Mouse (Mus musculus): ENCODE results near the gene Tmprss11g.

Tmprss11g gene

DNA sequence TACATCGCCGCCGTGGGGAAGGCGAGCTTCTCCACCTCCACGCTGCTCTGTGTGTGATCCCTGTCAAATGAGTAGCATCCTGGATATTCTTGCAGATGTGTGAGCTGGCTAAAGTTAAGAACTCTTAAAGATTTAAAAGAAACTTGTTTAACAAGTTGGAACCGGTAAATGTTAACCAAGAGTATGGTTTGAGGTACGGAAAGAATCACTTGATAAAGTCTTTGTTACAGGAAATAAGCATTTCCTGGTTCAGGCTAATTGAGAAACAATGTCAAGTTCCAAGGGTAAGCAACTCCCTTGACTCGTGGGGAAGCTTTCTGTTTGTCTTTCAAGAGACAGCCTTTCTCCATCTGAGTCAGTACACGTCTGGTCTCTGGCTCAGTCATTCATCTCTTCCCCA lies at the start of gene Tmprss11g:
Gene Tmprss11g (minus strand): TSS at position 101 of the 400 bp plus-strand sequence.
- no peak for DNase-seq (ENCODE audit: low read depth, low spot score)

DNA sequence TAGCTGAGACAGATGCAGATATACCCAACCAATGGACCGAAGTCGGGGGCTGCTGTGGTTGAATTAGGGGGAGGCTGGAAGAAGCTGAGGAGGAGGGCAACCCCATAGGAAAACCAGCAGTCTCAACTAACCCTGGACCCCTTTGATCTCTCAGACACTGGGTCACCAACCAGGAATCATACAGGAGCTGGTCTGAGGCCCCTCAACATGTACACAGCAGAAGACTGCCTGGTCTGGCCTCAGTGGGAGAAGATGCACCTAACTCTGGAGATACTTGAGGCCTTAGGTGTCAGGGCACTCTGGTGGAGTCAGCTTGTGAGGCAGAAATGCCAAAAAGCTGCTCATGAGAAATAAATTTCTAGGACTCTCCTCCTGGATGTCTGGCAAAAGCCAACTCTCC lies 28.3 kb upstream of the Tmprss11g start:
- DNase-seq (ENCODE audit: low read depth, low spot score): no peak

DNA sequence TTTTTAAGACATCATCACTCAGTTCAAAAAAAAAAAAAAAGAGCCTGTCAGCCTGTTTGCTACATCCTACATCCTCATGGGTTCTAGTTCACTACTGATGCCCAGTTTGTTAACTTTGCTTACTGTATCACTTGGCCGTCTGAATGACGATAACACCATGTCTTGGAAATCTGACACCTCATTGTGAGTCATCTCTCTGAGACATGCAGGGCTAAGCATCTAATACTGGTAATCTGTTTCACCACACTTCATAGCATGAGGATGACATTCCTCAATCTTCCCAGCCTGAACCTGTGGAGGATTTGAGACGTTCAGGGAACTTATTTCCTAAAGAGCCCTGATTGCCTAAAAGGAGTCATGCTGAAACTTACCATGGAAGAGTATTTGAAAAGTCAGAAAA lies 22.2 kb upstream of the Tmprss11g start:
- no peak for DNase-seq (ENCODE audit: low read depth, low spot score)

DNA sequence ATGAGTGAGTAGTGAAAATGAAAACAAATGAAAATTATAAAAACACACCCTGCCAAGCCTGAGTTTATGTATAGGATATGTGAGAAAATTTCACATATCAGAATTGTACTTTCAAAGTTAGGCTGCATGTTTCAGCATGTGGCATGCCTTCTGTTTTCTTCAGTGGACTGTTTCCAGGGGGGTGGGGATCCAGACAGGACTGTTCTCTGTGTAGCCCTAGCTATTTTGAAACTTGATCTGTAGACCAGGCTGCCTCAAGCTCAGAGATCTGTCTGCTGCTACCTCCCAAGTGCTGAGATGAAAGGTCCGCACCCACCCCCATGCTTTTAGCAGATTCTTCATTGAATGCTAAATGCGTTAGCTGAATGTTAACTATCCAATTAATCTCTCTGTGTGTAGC lies 10.3 kb upstream of the Tmprss11g start:
- no peak for DNase-seq (ENCODE audit: low read depth, low spot score)

DNA sequence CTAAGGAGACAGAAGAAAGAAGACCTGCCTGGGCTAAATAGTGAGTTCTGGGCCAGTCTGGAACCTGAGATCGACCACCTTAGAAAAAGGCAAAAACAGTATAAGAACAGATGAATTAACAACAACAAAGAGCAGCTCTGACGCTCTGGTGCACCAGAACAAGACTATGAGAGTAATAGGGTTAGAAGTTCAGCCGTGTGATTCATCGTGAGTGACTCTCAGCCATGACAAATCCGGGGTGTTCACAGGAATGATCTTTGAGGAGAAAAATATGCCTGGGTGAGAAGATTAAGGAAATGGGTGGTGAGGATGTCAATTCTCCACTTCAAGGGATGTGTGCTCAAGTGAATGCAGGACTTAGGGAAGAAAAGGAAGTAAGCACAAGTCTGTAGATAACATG lies 6.9 kb downstream of the Tmprss11g start:
- DNase-seq (ENCODE audit: low read depth, low spot score): no peak

DNA sequence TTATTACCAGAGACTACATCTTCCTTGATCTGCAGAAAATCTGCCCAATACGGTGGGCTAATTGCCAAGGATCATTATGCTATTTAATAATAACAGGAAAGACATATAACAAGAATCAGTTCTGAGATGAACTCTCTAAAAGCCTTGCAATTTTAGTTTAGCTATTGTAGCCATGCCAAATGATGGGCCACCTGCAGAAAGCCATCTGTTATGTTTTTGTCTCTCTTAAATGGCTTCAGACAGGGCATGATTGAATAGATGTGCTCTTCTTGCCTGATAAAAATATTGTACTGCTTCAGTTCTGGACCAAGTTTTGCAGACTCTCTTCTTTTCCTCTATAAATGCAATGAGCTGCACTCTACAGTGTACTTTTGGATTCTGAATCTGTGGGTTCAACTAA lies 24.9 kb downstream of the Tmprss11g start:
- no peak for DNase-seq (ENCODE audit: low read depth, low spot score)

DNA sequence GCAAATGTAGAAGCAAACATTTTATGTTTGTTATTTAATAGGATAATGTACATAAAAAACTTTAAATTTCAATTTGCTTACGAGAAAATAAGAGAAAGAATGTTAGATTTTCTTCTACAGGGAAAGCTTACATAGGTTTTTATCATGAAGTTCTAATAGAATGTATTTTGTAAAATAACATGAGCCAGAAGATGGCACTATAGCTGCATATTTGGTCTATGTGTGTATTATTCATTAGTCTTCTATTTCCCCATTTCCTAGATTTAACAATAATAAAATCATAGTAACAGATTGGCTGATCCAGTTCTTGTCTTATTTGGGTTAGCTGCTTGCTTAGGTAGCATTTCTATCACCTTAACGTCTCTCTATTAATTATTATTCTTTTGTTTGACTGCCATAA lies 35.8 kb downstream of the Tmprss11g start:
- DNase-seq (ENCODE audit: low read depth, low spot score): no peak

DNA sequence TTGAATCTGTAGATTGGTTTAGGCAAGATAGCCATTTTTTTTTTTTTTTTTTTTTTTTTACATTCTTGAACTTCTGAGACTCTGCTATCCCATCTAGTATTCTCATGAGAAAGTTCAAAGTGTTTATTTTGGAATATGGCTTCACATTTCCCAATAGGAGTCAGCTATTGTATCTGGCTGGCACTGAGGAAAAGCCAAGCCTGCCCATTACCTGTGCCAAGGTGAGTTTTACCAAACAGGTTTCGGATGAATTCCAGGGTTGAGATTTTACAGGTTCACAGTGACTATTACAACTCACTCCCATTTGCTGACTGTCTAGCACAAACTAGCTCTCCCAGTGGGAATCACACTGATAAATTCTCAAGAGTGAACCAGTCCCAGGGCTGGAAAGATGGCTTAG lies 36.4 kb downstream of the Tmprss11g start:
- no peak for DNase-seq (ENCODE audit: low read depth, low spot score)

DNA sequence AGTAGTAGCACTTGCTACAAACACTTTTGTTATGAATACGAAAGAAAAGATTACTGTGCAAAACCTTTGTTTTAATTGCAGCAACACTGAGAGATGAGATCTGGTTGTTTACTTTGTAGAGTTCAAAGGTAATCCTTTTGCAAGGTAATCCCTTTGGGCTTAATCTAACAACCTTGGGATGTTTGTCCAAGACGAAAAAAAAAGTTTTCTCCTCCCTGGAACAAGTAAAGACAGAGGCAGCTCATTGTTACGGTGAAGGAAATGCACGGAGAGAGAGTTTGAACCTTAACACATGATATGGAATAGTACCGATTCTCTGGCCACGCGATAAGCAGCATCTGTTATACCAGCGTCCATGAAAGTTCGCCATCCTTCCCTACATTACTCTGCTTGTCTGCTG lies 44.5 kb downstream of the Tmprss11g start:
- DNase-seq (ENCODE audit: low read depth, low spot score): no peak

DNA sequence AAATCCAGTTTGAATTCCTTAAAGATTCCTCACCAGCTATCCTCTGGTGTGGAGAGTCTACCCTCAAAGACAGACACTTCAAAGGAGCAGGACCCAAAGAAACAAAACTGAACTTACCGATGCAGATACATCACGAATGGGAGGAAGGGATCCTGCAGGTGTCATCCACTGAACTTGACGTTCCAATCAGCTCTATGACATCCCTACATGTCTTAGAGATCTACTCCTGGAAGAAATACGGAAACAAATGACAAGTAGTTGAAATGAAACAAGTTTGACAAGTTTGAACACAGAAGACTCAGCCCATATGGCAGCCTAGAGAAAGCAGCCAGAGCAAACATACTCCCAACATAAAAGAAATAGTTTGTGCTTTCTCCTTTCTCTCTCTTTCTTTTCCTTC lies 49.5 kb downstream of the Tmprss11g start, which contains the start of gene Tmprss11a:
Gene Tmprss11a (minus strand): TSS at position 101 of the 400 bp plus-strand sequence.
- DNase-seq (ENCODE audit: low read depth, low spot score): no peak

DNA sequence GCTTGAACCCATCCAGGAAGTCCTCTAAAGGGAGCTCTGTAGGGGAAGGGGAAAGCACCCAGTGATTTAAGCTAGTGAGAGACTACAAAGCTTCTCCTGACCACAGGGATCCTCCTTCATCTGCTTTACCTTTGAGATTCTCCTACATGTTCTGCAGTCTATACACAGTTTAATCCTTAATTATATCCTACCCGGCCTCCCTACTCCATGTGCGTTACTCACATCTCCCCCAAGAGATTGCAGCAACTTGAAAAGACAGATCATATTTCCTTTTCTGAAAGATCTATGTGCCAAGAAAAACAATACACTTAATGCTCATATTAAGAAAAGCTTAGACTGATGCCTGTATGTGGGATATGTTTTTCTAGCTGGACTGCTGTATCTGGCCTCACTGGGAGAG lies 79.1 kb downstream of the Tmprss11g start:
- no peak for DNase-seq (ENCODE audit: low read depth, low spot score)

DNA sequence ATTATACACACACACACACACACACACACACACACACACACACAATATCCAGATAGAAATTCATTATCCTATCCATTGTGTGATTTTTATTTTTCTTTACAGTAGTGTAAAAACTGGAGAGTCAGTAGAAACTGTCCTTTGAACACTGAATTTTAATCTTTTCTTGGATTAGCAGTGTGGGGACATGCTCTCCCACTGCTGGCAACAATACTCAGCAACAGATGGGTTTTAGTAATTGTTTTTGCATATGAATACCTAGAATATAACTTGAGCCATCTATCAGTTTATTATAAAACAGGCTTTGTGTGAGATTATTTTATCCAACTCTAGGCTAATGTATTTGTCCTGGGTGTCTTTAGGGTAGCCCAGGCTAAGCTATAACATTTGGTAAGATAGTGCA lies 79.9 kb downstream of the Tmprss11g start:
- DNase-seq (ENCODE audit: low read depth, low spot score): no peak
